Mouse (Mus musculus): ENCODE measurements around the gene Sugp1.

GRCm38 (mm10) chr8:70023596-70023995 is 19.0 kb upstream of the Sugp1 start:
- TF ChIP-seq POLR2A (IDR thresholded peaks at IDR 0.05; ENCODE audit: borderline replicate concordance, extremely low read depth, insufficient read depth, insufficient read length, poor library complexity, severe bottlenecking) (no peak), CTCF (IDR thresholded peaks at IDR 0.05; ENCODE audit: borderline replicate concordance, extremely low read depth, insufficient read depth, insufficient read length) (no peak)

Data from brain, embryonic 14.5 days (tissue).